Mouse (Mus musculus) ZHBTc4 (cell line): ENCODE measurements around the gene Ccer2.

Experiments
- DNase-seq: peaks from one replicate; pipeline ENCODE4 v3.0.0-alpha.2; 2011; ENCODE audit warnings: low read depth, low spot score

Gene Ccer2

GRCm38 (mm10) chr7:28756079-28756478 is at the start of gene Ccer2:
Gene Ccer2, plus strand, starts transcription at chr7:28756174.
- no peak for DNase-seq

- no peak for DNase-seq
Observed at GRCm38 (mm10) chr7:28709454-28709853, 46.5 kb upstream of the Ccer2 start.

- DNase-seq = peak; percentile 78
Observed at GRCm38 (mm10) chr7:28710962-28711361, 45.0 kb upstream of the Ccer2 start.

GRCm38 (mm10) chr7:28714667-28715066 is 41.3 kb upstream of the Ccer2 start:
- DNase-seq = no peak

GRCm38 (mm10) chr7:28715598-28715997 is 40.4 kb upstream of the Ccer2 start:
- DNase-seq = peak; percentile 54

- DNase-seq = peak; percentile 74
Observed at GRCm38 (mm10) chr7:28716590-28717281, 39.2 kb upstream of the Ccer2 start, which contains the start of gene Fbxo17. Gene Fbxo17, plus strand, starts transcription at chr7:28716804.

- no peak for DNase-seq
Observed at GRCm38 (mm10) chr7:28717726-28718125, 38.2 kb upstream of the Ccer2 start.

GRCm38 (mm10) chr7:28719159-28719558 is 36.8 kb upstream of the Ccer2 start:
- DNase-seq = peak; percentile 72

- peak; percentile 21 for DNase-seq
Observed at GRCm38 (mm10) chr7:28719650-28720049, 36.3 kb upstream of the Ccer2 start.

GRCm38 (mm10) chr7:28720753-28721537 is 35.0 kb upstream of the Ccer2 start:
- DNase-seq = no peak

- peak; percentile 59 for DNase-seq
Observed at GRCm38 (mm10) chr7:28722079-28722478, 33.9 kb upstream of the Ccer2 start.

GRCm38 (mm10) chr7:28724613-28725012 is 31.4 kb upstream of the Ccer2 start:
- peak; percentile 50 for DNase-seq

- DNase-seq = peak; percentile 86
Observed at GRCm38 (mm10) chr7:28726600-28726999, 29.4 kb upstream of the Ccer2 start.

GRCm38 (mm10) chr7:28727649-28728340 is 28.2 kb upstream of the Ccer2 start:
- peak; percentile 50 for DNase-seq

GRCm38 (mm10) chr7:28732341-28733142 is 23.4 kb upstream of the Ccer2 start:
- peak; percentile 98 for DNase-seq

GRCm38 (mm10) chr7:28733211-28733610 is 22.8 kb upstream of the Ccer2 start:
- DNase-seq = no peak

- peak; percentile 94 for DNase-seq
Observed at GRCm38 (mm10) chr7:28735701-28736100, 20.3 kb upstream of the Ccer2 start.

GRCm38 (mm10) chr7:28739829-28740228 is 16.1 kb upstream of the Ccer2 start:
- DNase-seq = peak; percentile 41

GRCm38 (mm10) chr7:28740949-28741348 is 15.0 kb upstream of the Ccer2 start:
- no peak for DNase-seq

GRCm38 (mm10) chr7:28741368-28741708 is 14.6 kb upstream of the Ccer2 start:
- no peak for DNase-seq

- DNase-seq = peak; percentile 99
Observed at GRCm38 (mm10) chr7:28741709-28742438, 14.1 kb upstream of the Ccer2 start, which contains the start of the genes Mrps12 and Sars2. Gene Mrps12, minus strand, starts transcription at chr7:28741820. Gene Sars2, plus strand, starts transcription at chr7:28741992.
